Mouse (Mus musculus) limb, embryonic 12.5 days (tissue): ENCODE measurements around the gene Krt222. TPM values are rescaled to one million over a fixed set of nuclear protein-coding genes. Genes with fewer than 3 reads are reported as not detected.
"Not testable (repeated sequence)": the region's sequence is repeated elsewhere in the genome, so short reads cannot be mapped to it uniquely, and the experiment has no call there.

ENCODE experiments used
- ATAC-seq: fragments of 200-750 bp; cut with Nextera tagmentation; 2 replicates; pipeline ENCODE4 v1.8.0; 2017; ENCODE audit warnings: low read depth, moderate TSS enrichment; ENCODE audit not compliant: insufficient number of reproducible peaks, insufficient read depth, low FRiP score, low TSS enrichment
- H3K27ac ChIP-seq: fragments of 300-500 bp; sonication (generic); 2 replicates; pipeline ENCODE4 v1.5.1; 2016; ENCODE audit warnings: mild to moderate bottlenecking, moderate library complexity
- H3K27me3 ChIP-seq: fragments of 300-500 bp; sonication (generic); 2 replicates; pipeline ENCODE4 v1.6.1; 2016; ENCODE audit warnings: mild to moderate bottlenecking, moderate library complexity
- H3K36me3 ChIP-seq: fragments of 300-500 bp; sonication (generic); 2 replicates; pipeline ENCODE4 v1.6.1; 2016; ENCODE audit warnings: mild to moderate bottlenecking, moderate library complexity
- H3K4me1 ChIP-seq: fragments of 300-500 bp; sonication (generic); replicated peaks from 2 replicates; pipeline ENCODE4 v1.6.1; 2016
- H3K4me2 ChIP-seq: fragments of 300-500 bp; sonication (generic); 2 replicates; pipeline ENCODE4 v1.6.1; 2016; ENCODE audit warnings: mild to moderate bottlenecking, moderate library complexity
- H3K4me3 ChIP-seq: fragments of 300-500 bp; sonication (generic); replicated peaks from 2 replicates; pipeline ENCODE4 v1.5.1; 2016; ENCODE audit warnings: mild to moderate bottlenecking
- H3K9ac ChIP-seq: fragments of 300-500 bp; sonication (generic); replicated peaks from 2 replicates; pipeline ENCODE4 v1.6.1; 2016; ENCODE audit warnings: mild to moderate bottlenecking, moderate library complexity
- H3K9me3 ChIP-seq: fragments of 300-500 bp; sonication (generic); 2 replicates; pipeline ENCODE4 v1.6.1; 2016; ENCODE audit warnings: mild to moderate bottlenecking, moderate library complexity
- WGBS: fragments of 180-500 bp; shearing (Covaris S2); methylation state at CpG from one replicate; pipeline ENCODE4 v1.1.7; 2016; 5-methylcytosine and 5-hydroxymethylcytosine counted together
- polyA plus RNA-seq: library from polyadenylated mRNA; unstranded; fragments of >200 nt; fragmentation: Nextera tagmentation; extraction: Ambion mirVana; gene quantifications from 2 replicates; pipeline ENCODE4 v1.2.1, GENCODE M21; 2016

Gene Krt222
- polyA plus RNA-seq, 1 experiment from 2014 or later, result 0.36 TPM

DNA sequence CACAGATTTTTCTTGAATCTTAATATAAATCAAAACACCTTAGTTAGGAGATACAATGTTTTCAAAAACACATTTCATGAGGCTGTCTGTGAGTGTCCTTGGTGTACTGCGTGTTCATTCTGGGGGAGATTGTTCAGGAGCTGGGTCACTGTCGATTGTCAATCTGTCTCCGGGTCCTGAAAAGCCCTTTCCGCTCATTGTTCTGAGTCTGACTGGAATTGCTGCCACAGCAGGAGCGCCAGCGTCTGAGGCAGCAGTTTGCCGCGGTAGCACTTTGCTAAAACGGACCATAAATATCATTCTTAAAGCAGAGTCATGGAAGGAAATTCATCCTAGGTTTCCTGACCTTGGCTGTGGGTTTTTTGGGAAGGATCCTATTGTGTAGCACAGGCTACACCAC, 21.9 kb upstream of the Krt222 start:
- no peaks in the 10 kb centered on the region for H3K9me3 ChIP-seq
- H3K27me3 ChIP-seq, result no peaks in the 10 kb centered on the region
- no peak overlapping the region for H3K9ac ChIP-seq
- H3K4me2 ChIP-seq, result no peak overlapping the region
- no peak for ATAC-seq
- no peak overlapping the region for H3K27ac ChIP-seq
- no peak overlapping the region for H3K4me3 ChIP-seq
- 70% methylated on average over 9 of the region's 9 CpGs for WGBS
- no peaks in the 10 kb centered on the region for H3K36me3 ChIP-seq
- peaks cover 13% of the 10 kb centered on the region for H3K4me1 ChIP-seq

DNA sequence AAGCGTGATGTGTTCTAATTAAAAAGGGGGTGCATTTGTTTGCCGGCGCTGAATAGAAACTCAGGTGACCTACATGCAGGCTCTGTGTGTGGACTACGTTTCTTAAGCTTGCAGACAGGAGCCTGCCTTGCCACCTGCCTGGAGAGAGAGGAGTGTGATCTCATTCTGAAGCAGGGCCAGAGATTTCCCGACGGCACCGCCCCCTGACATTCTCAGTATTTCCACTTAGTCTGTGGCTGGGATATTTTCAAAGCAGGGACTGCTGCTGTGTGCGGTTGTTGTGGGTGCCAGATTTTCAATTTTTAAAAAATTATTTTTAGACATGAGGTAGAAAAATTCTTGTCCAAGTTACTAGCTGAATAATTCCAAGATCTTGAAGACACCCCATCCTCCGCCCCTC, 21.3 kb upstream of the Krt222 start:
- WGBS, result 74% methylated on average over 9 of the region's 9 CpGs
- H3K4me2 ChIP-seq, result no peak overlapping the region
- no peak overlapping the region for H3K4me3 ChIP-seq
- no peaks in the 10 kb centered on the region for H3K9me3 ChIP-seq
- no peaks in the 10 kb centered on the region for H3K27me3 ChIP-seq
- no peak for ATAC-seq
- peaks cover 13% of the 10 kb centered on the region for H3K4me1 ChIP-seq
- no peak overlapping the region for H3K27ac ChIP-seq
- H3K36me3 ChIP-seq, result no peaks in the 10 kb centered on the region
- H3K9ac ChIP-seq, result no peak overlapping the region

DNA sequence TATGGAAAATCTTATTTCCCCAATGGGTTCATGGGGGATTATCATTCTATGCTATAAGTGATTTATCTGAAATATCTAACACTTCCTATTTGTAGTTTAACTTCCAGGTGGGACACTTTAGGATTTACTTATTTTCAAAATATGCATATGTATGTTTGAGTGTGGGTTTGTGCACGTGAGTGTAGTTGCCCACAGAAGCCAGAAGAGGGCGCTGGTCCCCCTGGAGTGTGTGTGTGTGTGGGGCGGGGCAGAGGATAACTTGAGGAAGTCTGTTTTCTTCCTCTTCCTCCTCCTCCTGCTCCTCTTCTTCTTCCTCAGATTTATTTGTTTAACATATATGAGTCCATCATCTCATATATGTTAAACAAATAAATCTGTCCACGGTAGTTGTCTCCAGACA, 12.3 kb upstream of the Krt222 start:
- Histone ChIP-seq H3K4me2 (no peak overlapping the region), H3K9ac (no peak overlapping the region), H3K36me3 (no peaks in the 10 kb centered on the region), H3K27ac (no peak overlapping the region), H3K27me3 (no peaks in the 10 kb centered on the region), H3K9me3 (no peaks in the 10 kb centered on the region), H3K4me3 (no peak overlapping the region), H3K4me1 (no peaks in the 10 kb centered on the region)
- WGBS, result 78% methylated on average over 4 of the region's 4 CpGs
- ATAC-seq, result no peak

DNA sequence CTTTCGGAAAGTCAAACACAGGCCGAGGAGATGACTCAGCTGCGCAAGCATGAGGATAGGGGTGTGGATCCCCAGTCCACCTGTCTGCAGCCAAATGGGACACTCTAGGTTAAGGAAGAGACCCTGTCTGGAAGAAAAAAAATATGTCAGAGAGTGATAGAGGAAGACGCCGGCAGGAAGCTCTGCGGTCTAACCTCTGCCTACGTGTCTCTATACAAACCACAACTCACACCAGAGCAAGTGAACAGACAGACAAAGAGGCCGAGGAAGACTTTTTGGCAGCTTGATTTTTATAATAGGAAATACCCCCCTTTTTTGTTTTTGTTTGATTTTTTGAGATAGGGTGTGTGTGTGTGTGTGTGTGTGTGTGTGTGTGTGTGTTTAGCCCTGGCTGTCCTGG, 11.4 kb upstream of the Krt222 start:
- Histone ChIP-seq H3K9me3 (no peaks in the 10 kb centered on the region), H3K4me2 (no peak overlapping the region), H3K27me3 (no peaks in the 10 kb centered on the region), H3K9ac (no peak overlapping the region), H3K4me1 (no peaks in the 10 kb centered on the region), H3K27ac (no peak overlapping the region), H3K36me3 (no peaks in the 10 kb centered on the region), H3K4me3 (no peak overlapping the region)
- ATAC-seq, result no peak
- WGBS, result 95% methylated on average over 8 of the region's 8 CpGs

DNA sequence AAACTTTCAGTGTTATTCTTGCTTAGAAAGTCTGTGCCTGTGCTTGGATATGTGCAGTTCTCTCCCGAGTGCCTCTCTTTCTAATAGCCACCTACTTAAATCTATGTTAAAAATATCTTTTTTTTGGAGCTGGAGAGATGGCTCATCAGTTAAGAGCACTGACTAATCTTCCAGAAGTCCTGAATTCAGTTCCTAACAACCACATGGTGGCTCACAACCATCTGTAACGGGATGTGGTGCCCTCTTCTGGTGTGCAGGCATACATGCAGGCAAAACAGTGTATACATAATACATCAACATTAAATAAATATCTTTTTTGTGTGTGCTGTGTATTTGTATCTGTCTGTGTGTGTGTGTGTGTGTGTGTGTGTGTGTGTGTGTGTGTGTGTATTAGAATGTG, 10.0 kb upstream of the Krt222 start:
- Histone ChIP-seq H3K4me1 (no peaks in the 10 kb centered on the region), H3K36me3 (no peaks in the 10 kb centered on the region), H3K27me3 (no peaks in the 10 kb centered on the region), H3K27ac (no peak overlapping the region), H3K4me2 (no peak overlapping the region), H3K4me3 (no peak overlapping the region), H3K9ac (no peak overlapping the region), H3K9me3 (no peaks in the 10 kb centered on the region)
- no peak for ATAC-seq
- WGBS, result 59% methylated on average over 2 of the region's 2 CpGs

DNA sequence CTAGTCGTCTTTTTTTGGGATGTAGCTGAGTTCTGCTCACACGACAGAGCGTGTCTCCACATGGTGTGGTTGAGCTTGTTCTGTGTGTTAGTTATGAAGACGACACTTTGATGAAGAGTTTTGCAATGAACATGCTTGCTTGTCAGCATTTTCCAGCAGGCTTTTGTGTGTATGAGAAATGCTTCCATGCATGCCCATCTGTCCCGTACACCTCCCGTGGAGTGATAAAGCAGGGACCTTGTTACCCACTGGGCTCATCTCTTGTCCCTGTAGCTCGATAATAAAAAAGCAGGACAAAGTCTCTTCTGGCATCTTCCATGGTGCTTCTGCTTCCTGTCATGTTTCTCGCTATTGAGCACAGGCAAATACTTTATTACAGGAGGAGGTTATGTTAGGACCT, 8.8 kb upstream of the Krt222 start:
- no peak overlapping the region; the same call in 1 of the 2 replicates for H3K9ac ChIP-seq

DNA sequence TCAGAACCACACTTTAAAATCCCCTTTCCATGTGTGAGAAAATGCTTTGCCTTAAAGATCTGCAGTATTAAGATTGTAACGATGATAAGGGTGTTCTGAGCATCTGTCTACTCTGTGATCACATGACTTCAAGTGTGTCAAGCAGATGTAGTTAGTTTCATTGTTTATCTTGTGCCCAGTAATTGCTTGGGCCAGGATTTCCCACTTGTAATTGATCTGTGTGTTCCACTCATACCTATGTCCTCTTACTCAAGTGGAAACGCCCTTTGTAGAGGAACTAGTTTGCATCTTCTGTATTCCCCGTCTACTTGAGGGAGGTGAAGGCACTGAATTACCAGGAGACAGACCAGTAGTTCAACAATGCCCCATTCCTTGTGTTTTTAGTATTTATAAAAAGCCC, 6.8 kb upstream of the Krt222 start:
- no peak for ATAC-seq
- Histone ChIP-seq H3K4me3 (no peak overlapping the region), H3K27ac (no peak overlapping the region), H3K9ac (no peak overlapping the region), H3K27me3 (no peaks in the 10 kb centered on the region), H3K4me1 (no peaks in the 10 kb centered on the region), H3K9me3 (no peaks in the 10 kb centered on the region), H3K4me2 (no peak overlapping the region), H3K36me3 (no peaks in the 10 kb centered on the region)
- WGBS, result 74% methylated on average over 3 of the region's 3 CpGs

More for the DNA sequence above, 8.8 kb upstream of the Krt222 start:
- Histone ChIP-seq H3K4me3 (no peak overlapping the region), H3K4me2 (no peak overlapping the region), H3K36me3 (no peaks in the 10 kb centered on the region), H3K4me1 (no peaks in the 10 kb centered on the region), H3K27ac (no peak overlapping the region), H3K27me3 (no peaks in the 10 kb centered on the region), H3K9me3 (no peaks in the 10 kb centered on the region)
- no peak for ATAC-seq
- WGBS, result 74% methylated on average over 8 of the region's 8 CpGs

DNA sequence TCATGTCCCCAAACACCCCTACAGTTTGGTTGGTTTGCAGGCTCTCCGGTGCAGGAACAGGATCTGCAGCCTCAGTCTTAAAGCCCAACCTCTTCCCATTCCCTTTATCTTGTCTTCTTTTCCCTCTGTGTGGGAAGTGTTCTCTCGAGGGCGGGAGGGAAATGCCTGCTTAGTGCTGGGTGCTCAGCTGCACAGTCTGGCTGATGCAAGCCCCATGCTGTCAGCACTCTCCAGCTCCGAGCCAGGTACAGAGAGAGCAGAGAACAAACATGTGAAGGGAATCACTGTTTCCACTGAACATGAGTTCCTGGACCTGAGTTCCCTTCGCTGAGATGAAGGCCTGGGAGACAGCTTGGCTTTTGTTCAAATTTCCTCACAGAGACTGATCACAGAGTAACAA, 6.4 kb upstream of the Krt222 start:
- H3K4me1 ChIP-seq, result no peaks in the 10 kb centered on the region
- H3K27me3 ChIP-seq, result no peaks in the 10 kb centered on the region
- no peak overlapping the region for H3K4me2 ChIP-seq
- no peaks in the 10 kb centered on the region for H3K9me3 ChIP-seq
- 61% methylated on average over 5 of the region's 5 CpGs for WGBS
- H3K27ac ChIP-seq, result no peak overlapping the region
- H3K36me3 ChIP-seq, result no peaks in the 10 kb centered on the region
- H3K4me3 ChIP-seq, result no peak overlapping the region
- ATAC-seq, result no peak
- H3K9ac ChIP-seq, result no peak overlapping the region

DNA sequence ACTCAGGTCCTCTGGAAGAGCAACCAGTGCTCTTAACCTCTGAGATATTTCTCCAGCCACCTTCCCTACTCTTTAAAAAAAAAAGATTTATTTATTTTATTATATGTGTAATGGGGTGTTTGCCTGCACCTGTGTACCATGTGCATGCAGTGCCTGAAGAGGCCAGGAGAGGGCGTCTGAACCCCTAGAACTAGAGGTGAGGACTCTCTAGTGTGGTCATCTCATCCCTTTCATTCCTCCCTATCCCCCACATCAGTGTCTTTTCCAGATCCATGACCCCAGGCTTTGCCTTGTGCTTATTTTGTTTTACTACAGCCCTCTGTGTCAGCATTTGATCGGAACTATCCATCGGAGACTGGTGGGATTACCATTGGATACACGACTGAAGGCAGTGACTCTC, 5.2 kb upstream of the Krt222 start:
- Histone ChIP-seq H3K9me3 (no peaks in the 10 kb centered on the region), H3K4me1 (peaks cover under 1% of the 10 kb centered on the region; the same call in 1 of the 2 replicates), H3K4me2 (no peak overlapping the region), H3K4me3 (no peak overlapping the region), H3K9ac (no peak overlapping the region), H3K36me3 (no peaks in the 10 kb centered on the region), H3K27me3 (no peaks in the 10 kb centered on the region; the same call in 1 of the 2 replicates), H3K27ac (no peak overlapping the region)
- no peak for ATAC-seq
- 65% methylated on average over 4 of the region's 4 CpGs for WGBS

DNA sequence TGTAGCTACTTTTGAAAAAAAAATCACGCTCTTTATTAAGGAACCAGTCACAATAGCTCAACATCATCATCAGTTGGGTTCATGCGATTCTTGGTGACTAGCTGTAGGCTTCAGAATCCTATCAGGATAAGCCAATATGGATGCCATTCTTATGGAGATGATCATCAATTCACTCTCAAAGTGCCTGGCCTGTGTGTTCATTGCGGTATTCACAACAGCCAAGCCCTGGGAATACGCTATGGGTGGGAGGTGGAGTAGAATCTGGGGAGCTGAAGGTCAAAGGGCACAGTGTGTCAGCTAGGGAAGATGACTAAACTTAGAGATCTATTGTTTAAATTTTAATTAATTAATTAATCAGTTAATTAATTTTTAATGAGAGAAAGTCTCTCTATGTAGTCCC, 4.0 kb upstream of the Krt222 start:
- Histone ChIP-seq H3K27ac (no peak overlapping the region), H3K27me3 (no peaks in the 10 kb centered on the region; the same call in 1 of the 2 replicates), H3K9me3 (no peaks in the 10 kb centered on the region), H3K9ac (no peak overlapping the region), H3K4me2 (no peak overlapping the region), H3K4me1 (peaks cover 6% of the 10 kb centered on the region; the same call in 1 of the 2 replicates), H3K4me3 (no peak overlapping the region), H3K36me3 (no peaks in the 10 kb centered on the region)
- 93% methylated on average over 4 of the region's 4 CpGs for WGBS
- ATAC-seq, result no peak

DNA sequence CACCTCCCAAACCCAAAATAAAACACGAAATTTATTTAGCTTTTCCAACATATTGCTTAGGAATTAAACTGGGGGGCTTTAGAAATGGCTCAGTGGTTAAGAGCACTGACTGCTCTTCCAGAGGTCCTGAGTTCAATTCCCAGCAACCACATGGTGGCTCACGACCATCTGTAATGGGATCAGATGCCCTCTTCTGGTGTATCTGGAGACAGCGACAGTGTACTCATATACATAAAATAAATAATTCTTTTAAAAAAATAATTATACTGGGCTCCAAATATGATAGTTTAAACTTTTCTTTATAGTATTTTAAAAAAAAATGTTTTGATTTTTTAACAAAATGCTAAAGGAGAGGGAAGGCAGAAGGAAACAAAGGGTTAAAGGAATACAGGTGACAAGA, 634 bp upstream of the Krt222 start:
- not testable (repeated sequence) for ATAC-seq, H3K4me2 ChIP-seq

DNA sequence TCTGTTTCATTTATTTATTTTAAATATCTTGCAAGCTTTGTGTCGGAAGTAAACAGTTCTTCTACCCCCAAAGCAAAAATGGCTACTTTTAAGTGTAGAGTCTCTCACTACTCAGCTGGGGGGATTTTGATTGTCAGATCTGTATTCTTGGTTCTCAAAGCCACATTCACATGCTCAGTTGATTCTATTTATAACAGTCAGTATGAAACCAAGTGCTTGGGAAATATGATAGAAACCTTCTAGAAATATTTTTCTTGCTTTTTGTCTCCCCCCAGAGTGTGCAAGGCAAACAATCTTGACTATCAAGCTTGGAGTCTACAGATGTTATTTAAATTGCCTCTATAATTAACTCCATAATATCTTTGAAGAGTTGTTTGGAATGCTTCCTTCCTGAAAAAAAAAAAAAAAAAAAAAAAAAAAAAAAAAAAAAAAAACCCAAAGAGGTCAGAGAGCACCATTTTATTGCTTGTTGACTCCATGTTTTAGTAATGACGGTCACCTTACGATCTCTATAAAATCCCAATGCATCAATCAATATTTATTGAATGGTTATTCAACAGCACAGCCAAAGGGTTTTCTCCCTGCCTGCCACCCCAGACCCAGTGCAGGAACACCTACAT, 575 bp downstream of the Krt222 start:
- WGBS, result 36% methylated on average over 3 of the region's 3 CpGs
- no peaks in the 10 kb centered on the region for H3K36me3 ChIP-seq

More for the DNA sequence above, 634 bp upstream of the Krt222 start:
- H3K27me3 ChIP-seq, H3K4me3 ChIP-seq, H3K27ac ChIP-seq, H3K9ac ChIP-seq, H3K4me1 ChIP-seq, H3K36me3 ChIP-seq, H3K9me3 ChIP-seq: not testable (repeated sequence)
- 47% methylated on average over 3 of the region's 3 CpGs for WGBS

More for the DNA sequence above, 575 bp downstream of the Krt222 start:
- H3K27me3 ChIP-seq, result no peaks in the 10 kb centered on the region; the same call in 1 of the 2 replicates
- peak overlapping the region; percentile 54 for H3K4me2 ChIP-seq
- H3K9ac ChIP-seq, result peak overlapping the region; percentile 24
- H3K9me3 ChIP-seq, result no peaks in the 10 kb centered on the region
- ATAC-seq, result no peak
- peaks cover 6% of the 10 kb centered on the region; the same call in 1 of the 2 replicates for H3K4me1 ChIP-seq
- H3K4me3 ChIP-seq, result peak overlapping the region; percentile 24
- no peak overlapping the region for H3K27ac ChIP-seq
